Mouse (Mus musculus): ENCODE data around the gene Tmprss9. TPM values are rescaled to one million over a fixed set of nuclear protein-coding genes. Genes with fewer than 3 reads are reported as not detected.

Tmprss9 gene
- total and polyA plus RNA-seq, 3 experiments: 0.04 TPM; not detected in 2

DNA sequence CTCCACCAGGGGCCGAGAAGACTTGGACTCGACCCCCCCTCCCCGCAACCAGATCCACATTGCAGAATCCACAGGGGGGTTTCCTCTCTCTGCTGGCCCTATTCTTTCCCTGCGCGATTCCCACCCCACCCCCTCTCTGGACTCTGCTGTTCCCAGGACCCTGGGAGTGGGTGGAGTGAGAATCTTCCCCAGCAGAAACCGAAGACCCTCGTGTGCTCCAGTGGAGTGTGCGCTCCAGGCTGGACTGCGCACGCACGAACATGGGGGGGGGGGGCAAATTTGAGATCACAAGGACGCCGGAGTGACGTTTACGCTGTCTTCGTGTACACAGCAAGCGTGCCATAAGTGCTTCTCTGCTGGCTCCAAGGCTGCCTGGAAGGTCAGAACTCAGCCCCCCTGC is 64.0 kb downstream of the Tmprss9 start:
- Histone ChIP-seq H3K4me1 (ENCODE audit: control insufficient read depth in 1 of 2, insufficient read depth in 2 of 2) (peaks cover 52 to 98% of the 10 kb centered on the region in 2 experiments), H3K4me3 (replicated peaks in 1 of 3; ENCODE audit: low read depth in 2 of 3, low read length in 2 of 3, poor library complexity in 1 of 3) (no peak overlapping the region), H3K9me3 (replicated peaks; ENCODE audit: low read length) (no peaks in the 10 kb centered on the region), H3K27me3 (replicated peaks) (peaks cover 44% of the 10 kb centered on the region), H3K9ac (ENCODE audit: insufficient read depth, low read depth) (no peak overlapping the region), H3K79me2 (replicated peaks; ENCODE audit: control insufficient read depth, extremely low read depth, insufficient read depth, poor library complexity, severe bottlenecking) (peaks cover 3% of the 10 kb centered on the region; the same call in 1 of the 2 replicates), H3K4me2 (ENCODE audit: insufficient read depth, low read depth, poor library complexity, severe bottlenecking) (peak overlapping the region; percentile 18; the same call in 1 of the 2 replicates), H3K27ac (ENCODE audit: insufficient read depth, low read depth) (no peak overlapping the region), H3K36me3 (replicated peaks in 1 of 2; ENCODE audit: control insufficient read depth in 1 of 2, insufficient read depth in 1 of 2, low read length in 1 of 2) (peaks cover 3 to 14% of the 10 kb centered on the region in 2 experiments)
- dilution Hi-C loops (cut with MboI; ENCODE audit: extremely low pct_ligation_motif_present, extremely low pct_unique_long_range_greater_than_20kb, low sequenced_read_pairs) (no loop called here), in situ Hi-C loops (cut with MboI; ENCODE audit: low pct_ligation_motif_present, low pct_unique_long_range_greater_than_20kb, low sequenced_read_pairs) (no loop called here)
- DNase-seq (ENCODE audit: extremely low read depth): no peak
- no peak for TF ChIP-seq SMC3 (IDR thresholded peaks at IDR 0.05; ENCODE audit: low read depth, low read length)
- no peak for TF ChIP-seq MAZ (IDR thresholded peaks at IDR 0.05; ENCODE audit: low read depth, low read length)
- no peak for TF ChIP-seq TBP (conservative IDR thresholded peaks at IDR 0.05; ENCODE audit: low read depth, low read length)
- TF ChIP-seq ZMIZ1 (IDR thresholded peaks at IDR 0.05; ENCODE audit: low read depth, low read length): no peak
- TF ChIP-seq MAX (IDR thresholded peaks at IDR 0.05; ENCODE audit: low read length): no peak

GRCm38 (mm10) chr10:80936135-80936809 is 64.6 kb downstream of the Tmprss9 start:
- Histone ChIP-seq H3K36me3 (replicated peaks in 1 of 2; ENCODE audit: control insufficient read depth in 1 of 2, insufficient read depth in 1 of 2, low read length in 1 of 2) (peaks cover 3 to 8% of the 10 kb centered on the region in 2 experiments), H3K79me2 (replicated peaks; ENCODE audit: control insufficient read depth, extremely low read depth, insufficient read depth, poor library complexity, severe bottlenecking) (no peaks in the 10 kb centered on the region), H3K4me2 (ENCODE audit: insufficient read depth, low read depth, poor library complexity, severe bottlenecking) (no peak overlapping the region), H3K27me3 (replicated peaks) (peaks cover 47% of the 10 kb centered on the region), H3K9me3 (replicated peaks; ENCODE audit: low read length) (no peaks in the 10 kb centered on the region), H3K27ac (ENCODE audit: insufficient read depth, low read depth) (no peak overlapping the region), H3K4me1 (ENCODE audit: control insufficient read depth in 1 of 2, insufficient read depth in 2 of 2) (peaks cover 58 to 100% of the 10 kb centered on the region in 2 experiments), H3K9ac (ENCODE audit: insufficient read depth, low read depth) (no peak overlapping the region), H3K4me3 (replicated peaks in 1 of 3; ENCODE audit: low read depth in 2 of 3, low read length in 2 of 3, poor library complexity in 1 of 3) (no peak overlapping the region)
- DNase-seq (ENCODE audit: extremely low read depth): no peak
- dilution Hi-C loops (cut with MboI; ENCODE audit: extremely low pct_ligation_motif_present, extremely low pct_unique_long_range_greater_than_20kb, low sequenced_read_pairs): no loop called here
- TF ChIP-seq CHD1 (IDR thresholded peaks at IDR 0.05; ENCODE audit: low read depth, low read length) (no peak), EP300 (IDR thresholded peaks at IDR 0.05; ENCODE audit: low read length) (no peak), MAFK (IDR thresholded peaks at IDR 0.05; ENCODE audit: insufficient replicate concordance, low read length) (no peak)
- in situ Hi-C loops (cut with MboI; ENCODE audit: low pct_ligation_motif_present, low pct_unique_long_range_greater_than_20kb, low sequenced_read_pairs): no loop called here

- no peaks in the 10 kb centered on the region for H3K9me3 ChIP-seq (replicated peaks; ENCODE audit: low read length)
- H3K9ac ChIP-seq (ENCODE audit: insufficient read depth, low read depth): no peak overlapping the region
- H3K4me3 ChIP-seq (replicated peaks in 1 of 3; ENCODE audit: low read depth in 2 of 3, low read length in 2 of 3, poor library complexity in 1 of 3): no peak overlapping the region
- in situ Hi-C loops (cut with MboI; ENCODE audit: low pct_ligation_motif_present, low pct_unique_long_range_greater_than_20kb, low sequenced_read_pairs) (no loop called here), dilution Hi-C loops (cut with MboI; ENCODE audit: extremely low pct_ligation_motif_present, extremely low pct_unique_long_range_greater_than_20kb, low sequenced_read_pairs) (no loop called here)
- TF ChIP-seq MXI1 (IDR thresholded peaks at IDR 0.05; ENCODE audit: low read depth, low read length) (no peak), ETS1 (conservative IDR thresholded peaks at IDR 0.05; ENCODE audit: low read depth, low read length) (no peak), EP300 (IDR thresholded peaks at IDR 0.05; ENCODE audit: low read length) (no peak), TCF12 (IDR thresholded peaks at IDR 0.05; ENCODE audit: low read depth, low read length) (no peak), ZKSCAN1 (IDR thresholded peaks at IDR 0.05; ENCODE audit: borderline replicate concordance, low read depth, low read length) (peak; percentile 66), TBP (conservative IDR thresholded peaks at IDR 0.05; ENCODE audit: low read depth, low read length) (no peak)
- H3K36me3 ChIP-seq (replicated peaks in 1 of 2; ENCODE audit: control insufficient read depth in 1 of 2, insufficient read depth in 1 of 2, low read length in 1 of 2): peaks cover 1 to 3% of the 10 kb centered on the region in 2 experiments
- no peak for DNase-seq (ENCODE audit: extremely low read depth)
- H3K79me2 ChIP-seq (replicated peaks; ENCODE audit: control insufficient read depth, extremely low read depth, insufficient read depth, poor library complexity, severe bottlenecking): no peaks in the 10 kb centered on the region
- no peak overlapping the region for H3K27ac ChIP-seq (ENCODE audit: insufficient read depth, low read depth)
- no peak overlapping the region for H3K4me2 ChIP-seq (ENCODE audit: insufficient read depth, low read depth, poor library complexity, severe bottlenecking)
- H3K4me1 ChIP-seq (ENCODE audit: control insufficient read depth in 1 of 2, insufficient read depth in 2 of 2): peaks cover 56 to 97% of the 10 kb centered on the region in 2 experiments
- peaks cover 52% of the 10 kb centered on the region for H3K27me3 ChIP-seq (replicated peaks)
These were observed 65.1 kb downstream of the Tmprss9 start for GRCm38 (mm10) chr10:80936810-80937164.

All from CH12.LX (cell line).